Mouse (Mus musculus) olfactory bulb, adult 2 months (tissue): ENCODE results near the gene Pogk. TPM values are rescaled to one million over a fixed set of nuclear protein-coding genes. Genes with fewer than 3 reads are reported as not detected.

ENCODE experiments used
- H3K27ac ChIP-seq: fragments of 200-500 bp; 2 replicates; pipeline ENCODE4 v1.5.1; 2012; ENCODE audit warnings: low read depth, low read length; ENCODE audit not compliant: insufficient read depth
- H3K4me1 ChIP-seq: fragments of 200-500 bp; 2 replicates; pipeline ENCODE4 v1.6.1; 2012; ENCODE audit warnings: low read length; ENCODE audit not compliant: control insufficient read depth, insufficient read depth
- H3K4me3 ChIP-seq: fragments of 200-500 bp; 2 replicates; pipeline ENCODE4 v1.5.1; 2012; ENCODE audit warnings: mild to moderate bottlenecking, low read depth, low read length, moderate library complexity; ENCODE audit not compliant: insufficient read depth
- CTCF ChIP-seq: fragments of 200-500 bp; IDR thresholded peaks from 2 replicates; pipeline ENCODE4 v1.5.1; 2012; ENCODE audit warnings: low read depth, mild to moderate bottlenecking, low read length, moderate library complexity; ENCODE audit not compliant: insufficient read depth
- POLR2A ChIP-seq: fragments of 200-500 bp; IDR thresholded peaks from 2 replicates; pipeline ENCODE4 v1.6.1; 2012; ENCODE audit warnings: mild to moderate bottlenecking, low read depth, low read length, moderate library complexity; ENCODE audit not compliant: insufficient read depth
- WGBS: fragments of 180-500 bp; shearing (Covaris S2); methylation state at CpG from one replicate; pipeline ENCODE4 v1.1.7; 2018; 5-methylcytosine and 5-hydroxymethylcytosine counted together
- polyA plus RNA-seq: library from polyadenylated mRNA; stranded (reverse); fragments of >200 nt; gene quantifications from 2 replicates; pipeline ENCODE4 v1.2.4, GENCODE M21; 2012; ENCODE audit warnings: low replicate concordance; ENCODE audit not compliant: missing spikeins, insufficient read depth, insufficient read length

Gene Pogk
- polyA plus RNA-seq, 1 experiment, result 198 TPM

- TF ChIP-seq CTCF (no peak), POLR2A (no peak)
- no peak overlapping the region for H3K4me3 ChIP-seq
- 45% methylated on average over 4 of the region's 4 CpGs for WGBS
- peaks cover 9% of the 10 kb centered on the region; the same call in 1 of the 2 replicates for H3K4me1 ChIP-seq
- no peak overlapping the region for H3K27ac ChIP-seq
Observed at GRCm38 (mm10) chr1:166402003-166402402, 7.7 kb downstream of the Pogk start.

GRCm38 (mm10) chr1:166401455-166401854, 8.2 kb downstream of the Pogk start:
- no peak overlapping the region for H3K27ac ChIP-seq
- TF ChIP-seq CTCF (no peak), POLR2A (no peak)
- H3K4me3 ChIP-seq, result no peak overlapping the region
- H3K4me1 ChIP-seq, result peaks cover 10% of the 10 kb centered on the region; the same call in 1 of the 2 replicates

GRCm38 (mm10) chr1:166396381-166396780, 13.3 kb downstream of the Pogk start:
- TF ChIP-seq POLR2A (no peak), CTCF (no peak)
- 90% methylated on average over 6 of the region's 6 CpGs for WGBS
- H3K27ac ChIP-seq, result peak overlapping the region; percentile 68
- no peak overlapping the region for H3K4me3 ChIP-seq
- peaks cover 10% of the 10 kb centered on the region; the same call in 1 of the 2 replicates for H3K4me1 ChIP-seq

DNA sequence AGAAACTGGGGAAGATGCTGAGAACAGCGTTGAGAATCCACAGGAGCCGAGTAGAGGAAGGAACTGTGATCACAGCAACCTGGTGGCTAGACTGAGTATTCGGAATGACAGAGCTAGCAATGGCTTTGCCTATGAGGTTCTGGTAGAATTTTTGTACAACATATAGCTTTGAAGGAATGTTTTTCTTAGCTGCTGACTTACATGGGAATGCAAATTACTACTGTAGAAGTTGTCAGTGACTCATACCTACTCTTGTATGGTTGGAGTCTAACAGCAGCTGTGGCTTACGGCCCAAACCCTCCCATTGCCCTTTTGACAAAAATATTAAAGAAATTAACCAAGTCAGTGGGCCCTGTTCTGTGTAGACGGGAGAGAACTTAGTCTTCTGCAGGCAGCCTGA, 14.0 kb downstream of the Pogk start:
- TF ChIP-seq CTCF, result no peak
- no peak for TF ChIP-seq POLR2A
- Histone ChIP-seq H3K4me1 (peaks cover 10% of the 10 kb centered on the region; the same call in 1 of the 2 replicates), H3K4me3 (no peak overlapping the region), H3K27ac (peak overlapping the region; percentile 84)
- WGBS, result 31% methylated on average over 5 of the region's 5 CpGs

DNA sequence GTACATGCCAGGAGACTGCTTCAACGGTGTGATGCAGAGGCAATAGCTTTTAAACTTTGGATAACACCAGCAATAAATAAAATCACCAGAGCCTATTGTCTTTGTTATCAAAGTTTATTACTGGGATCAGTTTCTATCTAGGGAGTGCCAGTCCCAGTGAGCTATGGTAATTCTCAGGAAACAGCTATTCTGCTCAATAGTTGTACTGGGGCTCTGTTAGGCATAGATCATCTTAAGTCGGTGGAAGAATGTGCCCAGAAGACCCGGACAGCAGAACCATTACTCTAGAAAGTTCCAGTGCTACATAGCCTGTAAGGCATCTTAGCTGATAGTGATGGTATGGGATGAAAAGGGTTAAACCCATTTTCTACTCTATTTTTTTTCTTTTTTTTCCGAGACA, 14.9 kb downstream of the Pogk start:
- Histone ChIP-seq H3K4me1 (peaks cover 10% of the 10 kb centered on the region; the same call in 1 of the 2 replicates), H3K4me3 (no peak overlapping the region), H3K27ac (peak overlapping the region; percentile 84)
- TF ChIP-seq CTCF (no peak), POLR2A (no peak)
- WGBS, result 56% methylated on average over 4 of the region's 4 CpGs

DNA sequence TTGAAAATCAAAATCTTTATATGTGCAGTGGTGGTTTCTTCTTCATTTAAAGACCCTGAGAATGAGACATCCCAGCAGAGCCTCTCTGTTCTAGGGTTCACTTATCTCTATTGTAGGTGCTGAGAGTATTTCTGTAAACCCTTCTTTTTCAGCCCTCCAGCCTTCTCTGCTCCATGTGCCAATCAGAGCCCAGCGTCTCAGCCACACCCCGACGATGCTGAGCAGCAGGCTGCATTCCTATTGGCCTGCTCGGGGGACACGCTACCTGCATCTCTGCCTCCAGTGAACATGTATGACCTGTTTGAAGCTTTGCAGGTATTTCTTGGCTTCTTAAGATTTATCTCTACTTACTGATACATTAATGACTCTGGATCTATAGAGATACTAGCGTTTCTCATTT, 18.0 kb downstream of the Pogk start:
- Histone ChIP-seq H3K27ac (no peak overlapping the region), H3K4me1 (peaks cover 3% of the 10 kb centered on the region; the same call in 1 of the 2 replicates), H3K4me3 (no peak overlapping the region)
- 95% methylated on average over 6 of the region's 6 CpGs for WGBS
- TF ChIP-seq POLR2A (no peak), CTCF (no peak)

DNA sequence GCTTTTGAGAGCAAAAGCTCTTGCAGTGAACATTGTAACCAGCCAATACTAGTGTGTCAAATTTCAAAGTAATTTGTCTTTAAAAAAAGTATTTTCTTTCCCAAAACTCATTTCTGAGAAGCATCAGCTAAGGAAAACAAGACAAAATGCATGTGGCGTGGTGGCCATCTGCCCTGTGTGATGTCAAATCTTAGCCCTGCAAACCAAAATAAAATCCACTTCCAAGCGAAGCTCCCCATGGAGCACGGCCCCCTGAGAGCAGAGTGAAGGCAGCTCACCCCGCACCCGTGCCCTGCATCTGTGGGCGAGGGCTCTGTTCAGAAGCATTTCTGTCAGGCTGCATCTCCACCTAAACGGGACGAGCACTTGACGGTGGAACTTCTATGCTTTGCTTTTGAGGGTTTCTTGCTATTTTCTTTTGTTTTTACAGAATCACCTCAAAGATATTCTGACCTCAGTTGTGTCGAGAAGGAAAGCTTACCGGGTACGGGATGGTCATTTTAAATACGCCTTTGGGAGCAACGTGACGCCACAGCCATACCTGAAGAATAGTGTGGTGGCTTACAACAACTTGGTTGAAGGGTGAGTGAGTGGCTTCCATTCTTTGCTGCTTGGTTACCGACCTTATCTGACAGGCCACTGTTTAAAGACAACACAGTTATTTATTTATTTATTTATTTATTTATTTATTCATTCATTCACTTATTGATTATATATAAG, 20.1 kb downstream of the Pogk start:
- H3K4me1 ChIP-seq, result peaks cover 8% of the 10 kb centered on the region; the same call in 1 of the 2 replicates
- H3K27ac ChIP-seq, result no peak overlapping the region
- H3K4me3 ChIP-seq, result no peak overlapping the region
- 91% methylated on average over 16 of the region's 16 CpGs for WGBS
- TF ChIP-seq POLR2A (no peak), CTCF (no peak)

GRCm38 (mm10) chr1:166388511-166388910, 21.2 kb downstream of the Pogk start:
- peaks cover 8% of the 10 kb centered on the region; the same call in 1 of the 2 replicates for H3K4me1 ChIP-seq
- TF ChIP-seq POLR2A (no peak), CTCF (no peak)
- H3K4me3 ChIP-seq, result no peak overlapping the region
- 88% methylated on average over 11 of the region's 11 CpGs for WGBS
- H3K27ac ChIP-seq, result no peak overlapping the region

- Histone ChIP-seq H3K4me3 (no peak overlapping the region), H3K4me1 (peaks cover 14% of the 10 kb centered on the region; the same call in 1 of the 2 replicates), H3K27ac (no peak overlapping the region)
- 59% methylated on average over 5 of the region's 5 CpGs for WGBS
- TF ChIP-seq CTCF (no peak), POLR2A (no peak)
Observed at GRCm38 (mm10) chr1:166385431-166385830, 24.2 kb downstream of the Pogk start.

DNA sequence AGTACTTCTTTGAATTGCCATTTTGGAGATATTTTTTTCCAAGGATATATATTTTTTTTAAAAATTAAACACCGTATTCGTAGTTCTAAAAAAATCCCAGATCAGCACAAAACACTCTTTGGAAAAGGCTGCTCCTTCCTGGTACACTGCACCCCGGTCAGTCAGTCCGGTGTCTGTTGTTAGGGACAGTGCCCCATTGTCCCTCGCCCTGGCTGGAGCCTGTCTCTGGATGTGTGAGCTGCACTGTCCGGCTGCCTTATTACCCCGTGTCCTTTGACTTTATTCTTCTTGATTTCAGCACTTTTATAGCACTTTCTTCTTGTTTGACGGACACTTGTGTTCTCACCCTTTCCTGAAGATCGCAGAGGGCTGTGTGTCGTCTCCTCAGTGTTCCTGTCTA, 25.0 kb downstream of the Pogk start:
- Histone ChIP-seq H3K27ac (no peak overlapping the region), H3K4me3 (no peak overlapping the region), H3K4me1 (peaks cover 14% of the 10 kb centered on the region; the same call in 1 of the 2 replicates)
- WGBS, result 87% methylated on average over 10 of the region's 10 CpGs
- TF ChIP-seq POLR2A (no peak), CTCF (no peak)
